Mouse (Mus musculus) testis, postnatal 10 days (tissue): ENCODE data around the gene Fbln1.
A peak's percentile ranks its signal among the peaks of the same experiment; 100 is the strongest.

Experiments used
- DNase-seq: peaks from one replicate; pipeline ENCODE4 v3.0.0; 2021; ENCODE audit warnings: low spot score

Gene Fbln1

GRCm38 (mm10) chr15:85206703-85207075 is 940 bp downstream of the Fbln1 start:
- no peak for DNase-seq

GRCm38 (mm10) chr15:85207081-85207480 is 1.3 kb downstream of the Fbln1 start:
- DNase-seq: no peak

GRCm38 (mm10) chr15:85207763-85208162 is 2.0 kb downstream of the Fbln1 start:
- DNase-seq: peak; percentile 55

GRCm38 (mm10) chr15:85208332-85208731 is 2.6 kb downstream of the Fbln1 start:
- DNase-seq: no peak

- DNase-seq: peak; percentile 72
These were observed 3.6 kb downstream of the Fbln1 start for GRCm38 (mm10) chr15:85209341-85209740.

- DNase-seq: no peak
These were observed 4.9 kb downstream of the Fbln1 start for GRCm38 (mm10) chr15:85210686-85211085.

- no peak for DNase-seq
These were observed 5.5 kb downstream of the Fbln1 start for GRCm38 (mm10) chr15:85211101-85211760.

- no peak for DNase-seq
These were observed 10.5 kb downstream of the Fbln1 start for GRCm38 (mm10) chr15:85216069-85216813.

- no peak for DNase-seq
These were observed 13.0 kb downstream of the Fbln1 start for GRCm38 (mm10) chr15:85218617-85219265.

- no peak for DNase-seq
These were observed 14.6 kb downstream of the Fbln1 start for GRCm38 (mm10) chr15:85220371-85220770.

- no peak for DNase-seq
These were observed 15.5 kb downstream of the Fbln1 start for GRCm38 (mm10) chr15:85221115-85221854.

GRCm38 (mm10) chr15:85225693-85226092 is 19.9 kb downstream of the Fbln1 start:
- no peak for DNase-seq

- DNase-seq: no peak
These were observed 21.1 kb downstream of the Fbln1 start for GRCm38 (mm10) chr15:85226841-85227240.

GRCm38 (mm10) chr15:85228568-85228967 is 22.8 kb downstream of the Fbln1 start:
- DNase-seq: no peak

GRCm38 (mm10) chr15:85229960-85230535 is 24.3 kb downstream of the Fbln1 start:
- DNase-seq: no peak

GRCm38 (mm10) chr15:85230613-85231012 is 24.9 kb downstream of the Fbln1 start:
- DNase-seq: no peak

GRCm38 (mm10) chr15:85231443-85232255 is 25.9 kb downstream of the Fbln1 start:
- peak; percentile 88 for DNase-seq

- no peak for DNase-seq
These were observed 26.4 kb downstream of the Fbln1 start for GRCm38 (mm10) chr15:85232256-85232535.

GRCm38 (mm10) chr15:85232543-85233250 is 26.9 kb downstream of the Fbln1 start:
- no peak for DNase-seq

- no peak for DNase-seq
These were observed 27.5 kb downstream of the Fbln1 start for GRCm38 (mm10) chr15:85233251-85233611.

GRCm38 (mm10) chr15:85233690-85234089 is 27.9 kb downstream of the Fbln1 start:
- DNase-seq: no peak
